Mouse (Mus musculus): ENCODE data around the gene Stat5a.

Stat5a gene

GRCm38 (mm10) chr11:100836923-100837702 is 22.0 kb upstream of the Stat5a start:
- DNase-seq (ENCODE audit: low spot score): no peak

DNA sequence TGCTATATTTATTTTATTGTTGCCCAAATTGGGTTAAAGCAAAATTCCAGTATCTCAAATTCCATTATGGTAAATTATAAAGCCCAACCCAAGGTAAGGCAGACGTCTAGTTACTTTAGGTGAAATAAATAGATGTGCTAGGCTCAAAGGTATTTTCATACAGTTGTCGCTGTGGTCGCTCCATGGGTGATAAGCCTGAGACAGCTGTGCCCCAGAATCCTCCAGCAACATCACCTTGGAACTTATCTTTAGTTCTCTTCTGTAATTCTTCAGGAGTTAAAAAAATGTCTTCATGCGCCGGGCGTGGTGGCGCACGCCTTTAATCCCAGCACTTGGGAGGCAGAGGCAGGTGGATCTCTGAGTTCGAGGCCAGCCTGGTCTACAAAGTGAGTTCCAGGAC is 20.3 kb upstream of the Stat5a start:
- no peak for DNase-seq (ENCODE audit: low spot score)

GRCm38 (mm10) chr11:100839523-100839922 is 19.6 kb upstream of the Stat5a start:
- no peak for DNase-seq (ENCODE audit: low spot score)

DNA sequence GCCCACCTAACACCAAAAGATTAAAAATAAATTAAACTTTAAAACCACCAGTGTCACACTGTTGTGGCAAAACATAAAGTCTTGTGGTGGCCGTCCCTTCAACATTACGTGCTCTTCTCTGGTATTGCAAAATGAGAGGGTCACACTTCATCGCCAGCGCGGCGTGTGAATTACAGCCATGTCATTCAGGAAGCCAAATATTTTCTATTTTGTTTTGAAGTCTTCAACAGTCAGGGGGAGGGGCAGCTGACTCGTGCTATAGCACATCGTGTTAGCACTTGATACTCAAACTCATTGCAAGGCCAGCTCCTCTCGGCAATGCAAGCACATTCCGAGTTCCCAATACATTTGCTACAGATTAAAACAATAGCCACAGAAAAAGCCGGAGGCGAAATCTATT is 18.3 kb upstream of the Stat5a start:
- no peak for DNase-seq (ENCODE audit: low spot score)

DNA sequence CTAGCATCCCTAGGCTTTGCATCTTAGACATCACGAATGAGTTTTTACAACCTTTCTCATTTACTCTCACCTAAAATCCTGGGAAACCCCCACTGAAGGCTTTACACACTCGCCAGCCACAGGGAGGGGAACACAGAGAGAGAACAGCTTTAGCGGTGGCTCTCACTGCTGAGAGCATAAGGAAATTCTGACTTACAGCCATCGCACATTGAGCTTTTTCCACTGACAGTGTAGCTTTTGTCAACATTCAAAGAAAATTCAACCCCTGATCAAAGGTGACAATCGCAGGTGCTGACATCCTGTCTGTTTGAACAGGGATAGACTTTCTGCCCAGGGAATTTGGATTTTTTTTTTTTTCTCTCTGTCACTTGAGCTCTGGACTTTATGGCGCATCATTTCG is 17.1 kb upstream of the Stat5a start:
- DNase-seq (ENCODE audit: low spot score): no peak

- no peak for DNase-seq (ENCODE audit: low spot score)
These were observed 16.0 kb upstream of the Stat5a start for GRCm38 (mm10) chr11:100843070-100843669.

GRCm38 (mm10) chr11:100844121-100844520 is 15.0 kb upstream of the Stat5a start:
- DNase-seq (ENCODE audit: low spot score): no peak

GRCm38 (mm10) chr11:100845793-100846192 is 13.4 kb upstream of the Stat5a start:
- DNase-seq (ENCODE audit: low spot score): no peak

DNA sequence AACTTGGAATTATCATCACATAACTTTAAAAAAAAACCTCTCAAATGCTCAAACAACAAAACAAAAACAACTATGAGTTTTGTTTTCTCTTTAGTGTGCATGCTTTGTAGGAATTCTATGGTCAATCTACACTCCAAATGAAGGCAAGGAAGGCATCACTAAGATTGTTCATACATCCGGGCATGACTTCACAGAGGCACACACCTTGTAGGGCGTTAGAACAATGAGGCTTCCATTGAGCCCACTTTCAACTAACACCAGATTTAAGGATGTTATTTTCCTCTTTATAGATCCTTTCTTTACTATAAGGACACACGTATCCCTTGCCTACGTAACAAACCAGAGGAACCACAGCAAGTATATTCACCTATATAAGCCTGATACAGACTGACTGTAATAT is 11.6 kb upstream of the Stat5a start:
- DNase-seq (ENCODE audit: low spot score): no peak

DNA sequence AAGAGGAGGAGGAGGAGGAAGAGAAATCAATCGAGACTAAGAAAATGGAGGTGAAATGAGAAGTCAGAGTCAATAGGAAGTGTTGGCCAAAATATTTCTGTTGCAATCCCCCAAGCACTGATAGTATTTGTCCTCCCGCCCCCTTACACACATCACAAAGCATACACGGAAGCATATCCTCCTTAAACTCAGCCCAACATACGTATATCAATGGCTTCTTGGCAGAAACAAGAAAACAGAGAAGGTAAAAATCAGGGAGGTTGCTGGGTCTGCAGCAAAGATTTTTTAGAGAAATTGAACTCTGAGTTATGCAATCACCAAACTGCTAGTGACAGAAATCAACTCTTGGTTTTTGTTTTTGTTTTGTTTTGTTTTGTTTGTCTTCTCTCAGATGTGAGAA is 11.1 kb upstream of the Stat5a start:
- DNase-seq (ENCODE audit: low spot score): no peak

GRCm38 (mm10) chr11:100848789-100849379 is 10.3 kb upstream of the Stat5a start:
- DNase-seq (ENCODE audit: low spot score): no peak

DNA sequence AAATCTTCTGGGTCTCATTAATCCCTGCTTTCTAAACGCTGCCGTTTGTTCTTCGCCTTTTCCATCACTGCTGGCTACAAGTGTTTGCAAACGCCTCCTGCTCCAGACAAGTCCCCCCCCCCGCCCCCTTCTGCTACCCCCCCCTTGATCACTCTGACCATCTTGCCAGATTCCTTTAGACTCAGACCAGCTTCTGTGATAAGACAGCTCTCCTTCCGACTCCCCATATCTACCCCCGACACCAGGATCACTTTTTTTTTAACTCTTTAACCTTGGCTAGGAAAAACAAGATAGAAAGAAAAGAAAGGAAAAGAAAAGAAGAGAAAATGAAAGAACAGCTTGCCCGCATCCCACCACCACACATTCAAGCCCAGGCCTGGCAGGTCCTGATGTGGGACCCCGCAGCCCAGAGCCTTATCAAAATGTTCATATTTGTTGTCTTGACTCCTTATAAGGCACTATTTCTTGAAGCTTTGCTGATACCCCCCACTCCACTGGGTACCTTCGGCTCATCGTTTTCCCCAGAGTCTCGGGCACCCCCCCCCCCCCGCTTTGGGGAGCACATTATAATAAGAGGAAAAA is 9.6 kb upstream of the Stat5a start:
- DNase-seq (ENCODE audit: low spot score): no peak

GRCm38 (mm10) chr11:100850038-100850777 is 8.9 kb upstream of the Stat5a start, which contains the start of gene Stat5b:
Gene Stat5b, minus strand, starts transcription at chr11:100850724.
- DNase-seq (ENCODE audit: low spot score): peak; percentile 74

GRCm38 (mm10) chr11:100850778-100851528 is 8.2 kb upstream of the Stat5a start:
- peak; percentile 74 for DNase-seq (ENCODE audit: low spot score)

GRCm38 (mm10) chr11:100852088-100852487 is 7.1 kb upstream of the Stat5a start:
- DNase-seq (ENCODE audit: low spot score): no peak

DNA sequence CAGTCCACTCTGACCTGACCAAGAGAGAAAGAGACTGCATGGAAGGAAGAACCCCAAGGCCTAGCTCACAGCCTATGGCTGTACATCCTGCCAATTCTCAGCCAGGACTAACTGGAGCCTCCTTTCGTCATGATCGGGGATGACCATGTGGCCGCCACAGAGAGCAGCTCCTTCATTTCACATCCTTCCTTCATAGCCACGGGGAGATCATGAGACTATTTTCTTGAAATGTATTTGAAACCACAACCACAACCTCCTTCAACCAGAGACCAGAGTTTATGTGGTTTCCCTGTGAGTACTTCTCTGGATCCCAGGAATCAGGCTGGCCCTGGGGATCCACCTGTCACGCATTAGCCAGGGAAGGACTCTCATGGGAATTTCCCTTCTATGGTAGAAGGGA is 6.1 kb upstream of the Stat5a start:
- no peak for DNase-seq (ENCODE audit: low spot score)

- peak; percentile 44 for DNase-seq (ENCODE audit: low spot score)
These were observed 4.9 kb upstream of the Stat5a start for GRCm38 (mm10) chr11:100854268-100854667.

- no peak for DNase-seq (ENCODE audit: low spot score)
These were observed 4.0 kb upstream of the Stat5a start for GRCm38 (mm10) chr11:100855178-100855577.

- DNase-seq (ENCODE audit: low spot score): peak; percentile 36
These were observed 1.2 kb upstream of the Stat5a start for GRCm38 (mm10) chr11:100857960-100858359.

DNA sequence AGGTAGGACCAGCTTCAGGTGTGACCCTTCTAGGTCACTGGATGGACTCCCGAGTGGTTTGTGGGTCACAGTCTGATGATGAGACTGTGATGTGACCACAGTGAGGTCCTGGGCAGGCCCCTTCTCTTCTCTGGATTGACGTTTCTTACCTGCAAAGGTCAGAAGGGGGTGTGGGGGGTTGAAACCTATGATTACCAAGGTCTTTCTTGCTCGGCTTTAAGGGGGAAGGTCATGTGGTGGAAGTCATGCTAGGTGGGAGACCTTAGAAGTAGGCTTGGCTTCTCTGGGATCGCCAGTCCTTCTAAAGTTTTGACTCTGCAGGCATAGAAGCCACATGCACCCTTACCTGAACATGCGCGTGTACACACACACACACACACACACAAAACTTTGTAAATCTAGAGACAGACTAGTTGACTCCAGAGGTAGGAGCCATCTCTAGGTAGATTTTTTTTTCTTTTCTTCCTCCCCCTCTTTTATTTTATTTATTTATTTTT is 476 bp downstream of the Stat5a start:
- no peak for DNase-seq (ENCODE audit: low spot score)
